Mouse (Mus musculus) limb, embryonic 14.5 days (tissue): Measurements from ENCODE around the gene Ctnnal1. TPM values are rescaled to one million over a fixed set of nuclear protein-coding genes. Genes with fewer than 3 reads are reported as not detected.

Experiments
- ATAC-seq: fragments of 200-750 bp; cut with Nextera tagmentation; 2 replicates; pipeline ENCODE4 v1.8.0; 2017; ENCODE audit warnings: low read depth, moderate number of reproducible peaks, moderate TSS enrichment; ENCODE audit not compliant: low FRiP score
- DNase-seq: peaks from one replicate; pipeline ENCODE4 v3.0.0-alpha.2; 2015; ENCODE audit warnings: low spot score
- H3K27ac ChIP-seq: fragments of 300-500 bp; sonication (generic); replicated peaks from 2 replicates; pipeline ENCODE4 v1.5.1; 2014; ENCODE audit warnings: low read depth, mild to moderate bottlenecking, low read length, moderate library complexity, mixed read lengths
- H3K27me3 ChIP-seq: fragments of 300-500 bp; sonication (generic); 2 replicates; pipeline ENCODE4 v1.6.1; 2014; ENCODE audit warnings: low read length, mixed read lengths; ENCODE audit not compliant: control insufficient read depth, insufficient read depth
- H3K36me3 ChIP-seq: fragments of 300-500 bp; sonication (generic); 2 replicates; pipeline ENCODE4 v1.6.1; 2014; ENCODE audit warnings: mild to moderate bottlenecking, low read length, moderate library complexity, mixed read lengths; ENCODE audit not compliant: control insufficient read depth, insufficient read depth
- H3K4me1 ChIP-seq: fragments of 300-500 bp; sonication (generic); 2 replicates; pipeline ENCODE4 v1.6.1; 2014; ENCODE audit warnings: antibody characterized with exemption, low read length, mixed read lengths; ENCODE audit not compliant: control insufficient read depth, insufficient read depth
- H3K4me2 ChIP-seq: fragments of 300-500 bp; sonication (generic); replicated peaks from 2 replicates; pipeline ENCODE4 v1.6.1; 2014; ENCODE audit warnings: low read depth, mild to moderate bottlenecking, low read length, moderate library complexity; ENCODE audit not compliant: severe bottlenecking
- H3K4me3 ChIP-seq: fragments of 300-500 bp; sonication (generic); replicated peaks from 2 replicates; pipeline ENCODE4 v1.5.1; 2014; ENCODE audit warnings: low read length
- H3K9ac ChIP-seq: fragments of 300-500 bp; sonication (generic); 2 replicates; pipeline ENCODE4 v1.6.1; 2014; ENCODE audit warnings: mild to moderate bottlenecking, low read depth, low read length, moderate library complexity; ENCODE audit not compliant: severe bottlenecking
- H3K9me3 ChIP-seq: fragments of 300-500 bp; sonication (generic); 2 replicates; pipeline ENCODE4 v1.6.1; 2016; ENCODE audit warnings: low read length; ENCODE audit not compliant: control insufficient read depth
- POLR2A ChIP-seq: fragments of 200-500 bp; IDR thresholded peaks from 2 replicates; pipeline ENCODE4 v1.8.0; 2012; ENCODE audit warnings: inconsistent platforms, mild to moderate bottlenecking, moderate library complexity, borderline replicate concordance; ENCODE audit not compliant: insufficient read depth, insufficient read length; ENCODE audit errors: extremely low read depth
- WGBS: fragments of 180-500 bp; shearing (Covaris S2); extraction: QIAGEN DNeasy Blood & Tissue Kit; methylation state at CpG from one replicate; pipeline ENCODE4 v1.1.7; 2014; 5-methylcytosine and 5-hydroxymethylcytosine counted together
- polyA plus RNA-seq, 2 experiments: library from polyadenylated mRNA; depleted of rRNA in 1 of 2; stranded (reverse) in 1 of 2; unstranded in 1 of 2; fragments of >200 nt; fragmentation: Nextera tagmentation in 1 of 2; extraction: Ambion mirVana in 1 of 2; gene quantifications; 2 replicates each; pipeline versions ENCODE4 v1.2.1 to v1.2.3; 2012 to 2014

Ctnnal1 gene
- polyA plus RNA-seq, 2 experiments: 25.8 to 28.4 TPM

DNA sequence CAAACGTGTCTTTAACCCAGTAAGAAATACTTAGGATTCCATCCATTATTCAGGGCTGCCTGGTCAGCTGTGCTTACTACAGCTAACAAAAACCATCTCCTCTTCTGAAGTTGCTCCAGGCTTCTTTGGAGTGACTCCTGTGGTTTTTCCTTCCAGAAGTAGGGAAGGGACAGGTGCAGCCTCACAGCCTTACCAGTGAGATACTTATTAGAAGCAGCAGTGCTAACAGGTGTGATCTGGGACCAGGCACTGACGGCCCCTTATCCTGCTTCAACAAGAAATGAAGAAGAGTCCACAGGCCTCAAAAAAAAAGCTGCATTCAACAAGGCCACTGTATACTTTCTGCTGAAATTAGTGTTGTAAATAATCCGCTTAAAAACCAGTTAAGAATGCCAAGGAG lies 53.3 kb downstream of the Ctnnal1 start:
- DNase-seq (no peak), ATAC-seq (no peak)
- H3K27ac ChIP-seq: no peak overlapping the region
- H3K36me3 ChIP-seq: peaks cover 28% of the 10 kb centered on the region
- H3K9me3 ChIP-seq: no peaks in the 10 kb centered on the region
- H3K27me3 ChIP-seq: no peaks in the 10 kb centered on the region
- no peaks in the 10 kb centered on the region for H3K4me1 ChIP-seq
- TF ChIP-seq POLR2A: no peak
- 61% methylated on average over 3 of the region's 3 CpGs for WGBS
- H3K4me3 ChIP-seq: no peak overlapping the region
- H3K4me2 ChIP-seq: no peak overlapping the region
- H3K9ac ChIP-seq: no peak overlapping the region

DNA sequence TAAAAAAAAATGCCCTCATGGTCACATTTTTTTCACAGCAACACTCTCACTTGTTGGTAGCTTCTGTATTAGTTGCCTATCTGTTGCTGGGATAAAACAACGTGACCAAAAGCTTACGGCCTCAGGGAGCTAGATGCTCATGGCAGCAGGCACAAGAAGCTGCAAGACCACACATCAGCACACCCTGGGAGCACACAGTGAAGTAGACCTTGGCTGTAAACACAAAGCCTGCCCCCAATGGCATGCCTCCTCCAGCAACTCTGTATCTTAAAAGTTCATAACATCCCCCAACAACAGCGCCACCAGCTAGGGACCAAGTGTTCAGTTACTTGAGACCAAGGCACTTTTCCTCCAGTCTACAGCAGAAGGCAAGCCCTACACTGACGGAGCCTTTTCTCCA lies 55.9 kb downstream of the Ctnnal1 start:
- no peaks in the 10 kb centered on the region for H3K9me3 ChIP-seq
- no peaks in the 10 kb centered on the region for H3K4me1 ChIP-seq
- no peak overlapping the region for H3K4me2 ChIP-seq
- no peaks in the 10 kb centered on the region for H3K27me3 ChIP-seq
- no peak overlapping the region for H3K27ac ChIP-seq
- ATAC-seq: no peak
- no peak for DNase-seq
- no peak overlapping the region for H3K9ac ChIP-seq
- 75% methylated on average over 4 of the region's 4 CpGs for WGBS
- no peak overlapping the region for H3K4me3 ChIP-seq
- H3K36me3 ChIP-seq: peaks cover 49% of the 10 kb centered on the region
- TF ChIP-seq POLR2A: no peak

DNA sequence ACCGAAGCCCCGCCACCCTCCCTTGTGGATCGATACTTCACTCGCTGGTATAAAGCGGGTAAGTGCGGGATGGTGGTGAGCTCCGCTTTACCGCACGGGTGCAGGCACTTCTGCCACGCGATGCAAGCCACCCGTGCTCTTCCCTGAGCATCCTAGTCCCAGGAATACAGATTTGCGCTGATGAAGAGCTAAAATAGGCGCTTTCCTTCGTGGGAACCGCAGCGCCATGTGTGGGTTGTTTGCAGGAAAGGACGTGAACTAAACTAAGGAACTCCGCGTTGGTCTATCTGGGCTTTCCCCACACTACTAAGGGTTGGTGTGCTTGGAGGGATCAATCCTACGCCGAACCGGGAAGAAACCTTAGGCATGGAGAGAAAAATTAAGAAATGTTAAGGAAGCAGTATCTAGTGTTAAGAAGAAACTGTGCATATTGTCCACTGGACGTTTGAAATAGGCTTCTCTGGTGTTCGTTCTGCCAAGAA lies 62.3 kb downstream of the Ctnnal1 start:
- Histone ChIP-seq H3K27me3 (no peaks in the 10 kb centered on the region), H3K4me2 (peak overlapping the region; percentile 68), H3K4me3 (peak overlapping the region; percentile 84), H3K36me3 (peaks cover 54% of the 10 kb centered on the region), H3K4me1 (peaks cover 5% of the 10 kb centered on the region; the same call in 1 of the 2 replicates), H3K9ac (peak overlapping the region; percentile 85), H3K9me3 (no peaks in the 10 kb centered on the region), H3K27ac (peak overlapping the region; percentile 69)
- ATAC-seq (0 out of 2 replicates have a peak, but pooled peaks have one; percentile 14), DNase-seq (no peak)
- 2% methylated on average over 25 of the region's 25 CpGs for WGBS
- no peak for TF ChIP-seq POLR2A

DNA sequence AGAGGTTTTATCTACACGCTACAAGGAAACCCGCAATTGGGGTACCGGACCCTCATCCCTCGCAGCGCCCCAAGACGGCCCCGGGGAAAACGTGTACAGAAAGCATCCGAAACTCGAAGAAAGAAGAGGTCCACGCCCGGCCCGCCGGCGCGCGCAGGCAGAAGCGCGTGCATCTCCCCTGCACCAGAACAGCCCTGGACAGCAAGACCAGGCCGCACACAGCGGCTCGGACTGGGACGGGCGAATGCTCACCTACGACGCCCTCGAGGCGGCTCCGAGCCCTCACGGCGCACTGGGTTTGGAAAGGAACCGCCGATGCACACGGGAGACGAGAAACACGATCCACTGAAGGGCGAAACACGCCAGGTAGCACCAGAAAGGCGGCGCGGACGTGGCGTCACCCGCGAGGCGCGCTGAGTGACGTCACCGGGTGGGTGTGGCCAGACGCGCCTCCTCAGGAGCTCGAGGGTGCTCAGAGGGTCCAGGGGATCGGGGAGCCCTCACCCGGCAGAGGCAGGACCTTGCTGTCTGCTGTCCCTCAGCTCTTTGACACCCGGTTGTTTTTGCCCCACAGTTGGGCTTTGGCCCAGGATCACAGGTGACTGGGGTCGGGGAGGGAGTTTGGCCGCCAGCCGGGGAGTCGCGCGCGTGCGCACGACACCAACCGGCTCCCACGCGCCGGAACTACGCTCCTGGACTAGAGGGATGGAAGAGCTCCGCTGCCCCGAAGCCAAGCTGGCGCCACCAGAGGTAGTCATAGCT lies 62.9 kb downstream of the Ctnnal1 start, which contains the start of the genes Elp1 and Fam206a:
Gene Elp1, minus strand, starts transcription at position 425 of the 762 bp plus-strand sequence.
Gene Fam206a, plus strand, starts transcription at position 439 of the 762 bp plus-strand sequence.
- WGBS: under 1% methylated on average over 61 of the region's 72 CpGs
- Histone ChIP-seq H3K9ac (peak within 1 kb of the TSS; percentile 85), H3K4me3 (peak within 1 kb of the TSS; percentile 84), H3K27ac (peak within 1 kb of the TSS; percentile 69), H3K27me3 (no peaks in the 10 kb centered on the region), H3K9me3 (no peaks in the 10 kb centered on the region), H3K4me1 (peaks cover 5% of the 10 kb centered on the region; the same call in 1 of the 2 replicates), H3K36me3 (peaks cover 54% of the 10 kb centered on the region), H3K4me2 (peak within 1 kb of the TSS; percentile 68)
- DNase-seq (peak; percentile 87), ATAC-seq (peak; percentile 97)
- 0 out of 2 replicates have a peak, but pooled peaks have one; percentile 85 for TF ChIP-seq POLR2A

DNA sequence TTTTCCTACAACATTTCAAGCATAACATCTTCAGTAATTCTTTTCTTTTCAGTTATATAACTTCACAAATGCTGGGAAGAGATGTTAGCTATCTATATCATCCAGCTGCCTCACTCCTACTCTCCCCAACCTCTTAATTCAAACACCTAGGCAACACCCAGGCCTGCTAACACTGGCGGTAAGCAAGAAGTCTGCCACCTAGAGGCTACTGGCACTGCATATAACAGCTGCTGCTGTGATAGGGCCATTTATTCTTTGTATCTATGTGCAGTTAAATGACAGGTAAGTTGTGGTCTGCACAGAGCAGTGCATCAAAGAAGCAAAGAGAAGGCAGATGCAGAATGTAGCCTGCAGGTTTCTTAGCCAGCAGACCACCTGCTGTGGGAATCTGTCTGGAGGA lies 73.6 kb downstream of the Ctnnal1 start:
- WGBS: 47% methylated on average over 1 of the region's 1 CpGs
- no peak overlapping the region for H3K9ac ChIP-seq
- H3K27ac ChIP-seq: no peak overlapping the region
- H3K9me3 ChIP-seq: no peaks in the 10 kb centered on the region
- no peak overlapping the region for H3K4me2 ChIP-seq
- no peak for TF ChIP-seq POLR2A
- no peak overlapping the region for H3K4me3 ChIP-seq
- ATAC-seq (no peak), DNase-seq (peak; percentile 9)
- no peaks in the 10 kb centered on the region for H3K4me1 ChIP-seq
- H3K36me3 ChIP-seq: peaks cover 88% of the 10 kb centered on the region
- H3K27me3 ChIP-seq: no peaks in the 10 kb centered on the region
